Mouse (Mus musculus): ENCODE measurements around the gene Gm960.

The Gm960 gene

GRCm38 (mm10) chr19:4712156-4712780 lies 13.8 kb upstream of the Gm960 start:
- no peak for DNase-seq (ENCODE audit: low read depth, low spot score)

DNA sequence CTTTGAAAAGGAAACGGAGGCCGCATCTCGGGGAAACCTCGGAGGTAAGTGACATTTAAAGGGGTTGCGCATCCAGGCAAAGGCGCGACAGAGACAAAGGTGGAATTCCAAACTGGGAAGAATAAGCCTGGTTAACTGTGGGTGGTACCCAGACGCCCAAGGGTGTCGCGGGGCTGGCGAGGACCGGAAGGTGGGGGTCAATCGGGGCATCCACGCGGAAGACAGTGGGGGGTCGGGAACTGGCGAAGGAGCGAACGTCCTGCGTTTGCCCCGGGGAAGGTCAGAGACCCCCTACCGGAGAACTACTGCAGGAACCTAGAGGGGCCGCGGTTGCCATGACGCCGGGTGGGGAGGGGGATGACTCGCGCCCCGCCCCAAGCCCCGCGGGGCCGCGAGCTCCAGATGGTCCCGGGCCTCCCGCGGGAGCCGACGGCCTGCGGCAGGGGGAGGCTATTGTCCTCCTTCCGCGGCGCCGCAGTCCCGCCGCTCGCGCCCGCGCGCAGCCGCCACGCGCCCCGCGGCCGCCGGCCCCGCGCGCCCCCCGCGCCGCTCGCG lies 13.2 kb upstream of the Gm960 start:
- DNase-seq (ENCODE audit: low read depth, low spot score): no peak

GRCm38 (mm10) chr19:4711098-4711600 lies 12.7 kb upstream of the Gm960 start, which contains the start of gene Sptbn2:
Gene Sptbn2, plus strand, starts transcription at chr19:4711167.
- peak; percentile 51 for DNase-seq (ENCODE audit: low read depth, low spot score)

DNA sequence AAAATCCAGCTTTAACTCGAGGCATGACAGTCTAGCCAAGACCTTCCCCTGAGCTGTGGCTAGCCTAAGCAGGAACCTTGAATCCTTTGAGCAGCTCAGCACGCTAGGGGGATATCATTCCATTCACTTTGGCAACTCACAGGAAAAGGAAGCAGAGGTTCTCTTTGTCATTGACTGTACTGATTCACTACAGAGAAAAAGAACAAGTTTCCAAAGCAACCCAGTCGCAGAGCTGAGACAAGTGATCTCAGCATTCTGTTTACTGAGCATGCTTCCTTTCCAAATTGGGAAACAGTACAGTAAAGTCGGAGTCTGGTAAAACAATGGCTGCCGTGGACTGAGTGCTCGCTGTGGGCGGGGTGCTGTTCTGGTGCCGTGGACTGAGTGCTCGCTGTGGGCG lies 10.3 kb upstream of the Gm960 start:
- DNase-seq (ENCODE audit: low read depth, low spot score): no peak

DNA sequence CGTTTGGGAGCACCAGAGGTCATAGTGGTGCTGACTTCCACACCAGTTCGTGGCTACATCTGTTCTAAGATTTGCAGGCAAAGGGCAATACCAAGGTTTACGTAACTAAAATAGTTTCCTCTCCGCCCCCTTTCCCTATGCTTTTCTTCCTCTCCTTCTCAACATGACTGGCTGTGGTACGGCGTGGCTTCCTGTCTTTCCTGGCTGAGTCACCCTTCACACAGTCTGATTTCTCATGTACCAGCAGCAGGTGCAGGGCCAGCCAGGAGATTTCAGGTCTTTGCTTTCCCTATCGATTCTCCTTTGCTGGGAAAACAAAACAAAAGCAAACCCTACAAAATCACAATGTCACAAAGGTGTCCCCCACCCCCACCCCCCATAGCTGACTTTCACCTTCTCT lies 2.8 kb upstream of the Gm960 start:
- no peak for DNase-seq (ENCODE audit: low read depth, low spot score)

- no peak for DNase-seq (ENCODE audit: low read depth, low spot score)
Measured at GRCm38 (mm10) chr19:4700656-4701055, 2.2 kb upstream of the Gm960 start.

DNA sequence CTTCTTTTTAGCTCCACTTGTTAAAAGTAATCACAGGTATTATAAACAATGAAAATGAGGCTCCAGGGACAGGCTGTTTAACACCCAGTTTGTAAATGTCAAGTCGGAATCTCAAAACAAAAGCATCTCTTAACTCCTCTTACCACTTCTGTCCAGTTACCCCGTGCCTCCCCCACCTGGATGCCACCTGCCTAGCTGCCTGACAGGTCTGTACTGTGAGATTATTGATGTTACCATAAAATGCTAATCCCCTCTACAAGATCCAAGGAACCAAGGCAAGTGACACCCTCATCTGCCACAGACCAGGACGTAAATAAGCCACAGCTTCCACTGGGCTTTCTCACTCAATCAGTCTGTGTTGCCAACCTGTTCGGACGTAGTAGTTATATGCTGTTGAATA lies 1.4 kb upstream of the Gm960 start:
- no peak for DNase-seq (ENCODE audit: low read depth, low spot score)

GRCm38 (mm10) chr19:4698856-4699255 lies 388 bp upstream of the Gm960 start:
- no peak for DNase-seq (ENCODE audit: low read depth, low spot score)

- no peak for DNase-seq (ENCODE audit: low read depth, low spot score)
Measured at GRCm38 (mm10) chr19:4697721-4698120, 747 bp downstream of the Gm960 start.

DNA sequence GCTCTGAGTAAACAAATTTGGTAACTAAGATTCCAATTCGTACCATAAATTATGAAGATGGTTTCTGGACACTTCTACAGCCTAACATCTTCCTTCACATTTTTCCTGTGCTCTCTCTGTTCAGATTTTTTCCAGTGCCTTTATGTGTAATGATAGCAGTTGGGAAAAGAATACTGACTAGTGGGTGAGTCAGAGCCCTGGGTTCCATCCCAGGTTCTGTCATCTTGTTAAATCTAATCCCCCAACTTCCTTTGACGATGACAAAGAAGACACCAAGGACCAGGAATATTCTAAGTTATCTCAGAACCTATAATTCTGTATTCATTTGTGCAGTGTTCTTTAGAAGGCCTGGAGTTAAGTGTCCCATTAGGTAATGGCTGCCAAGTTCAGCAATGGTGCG lies 1.3 kb downstream of the Gm960 start:
- DNase-seq (ENCODE audit: low read depth, low spot score): no peak

DNA sequence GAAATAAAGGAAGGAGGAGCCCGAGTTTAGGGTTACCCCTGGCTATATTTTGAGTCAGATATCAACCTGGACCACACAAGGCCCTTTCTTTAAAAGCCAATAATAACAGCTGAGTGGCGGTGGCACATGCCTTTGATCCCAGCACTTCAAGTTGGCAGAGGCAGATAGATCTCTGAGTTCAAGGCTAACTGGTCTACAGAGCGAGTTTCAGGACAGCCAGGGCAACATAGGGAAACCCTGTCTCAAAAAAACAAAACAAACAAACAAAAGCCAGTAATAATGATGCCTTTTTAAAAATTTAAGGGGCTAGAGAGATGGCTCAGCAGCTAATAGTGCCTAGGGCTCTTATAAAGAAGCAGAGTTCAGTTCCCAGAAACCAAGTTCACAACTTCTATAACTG lies 4.1 kb downstream of the Gm960 start:
- no peak for DNase-seq (ENCODE audit: low read depth, low spot score)

- no peak for DNase-seq (ENCODE audit: low read depth, low spot score)
Measured at GRCm38 (mm10) chr19:4672401-4672800, 26.1 kb downstream of the Gm960 start.

DNA sequence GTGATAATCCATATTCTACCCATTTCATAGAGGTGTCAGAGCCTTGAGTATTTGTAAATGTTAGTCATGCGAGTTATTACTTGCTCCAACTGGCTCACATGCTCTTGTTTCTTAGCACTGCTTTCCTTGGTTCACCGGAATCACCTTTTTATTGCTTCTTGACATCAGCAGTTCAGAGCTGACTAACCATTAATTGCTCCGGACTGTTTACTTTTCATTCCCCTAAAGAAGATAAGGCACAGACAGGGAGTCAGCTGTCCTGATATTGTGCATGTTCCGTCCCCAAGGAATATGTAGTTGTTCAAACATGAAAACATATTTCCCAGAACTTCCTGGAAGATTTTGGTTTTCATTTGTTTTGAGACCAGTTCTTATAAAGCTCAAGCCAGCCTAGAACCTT lies 27.7 kb downstream of the Gm960 start:
- DNase-seq (ENCODE audit: low read depth, low spot score): no peak

DNA sequence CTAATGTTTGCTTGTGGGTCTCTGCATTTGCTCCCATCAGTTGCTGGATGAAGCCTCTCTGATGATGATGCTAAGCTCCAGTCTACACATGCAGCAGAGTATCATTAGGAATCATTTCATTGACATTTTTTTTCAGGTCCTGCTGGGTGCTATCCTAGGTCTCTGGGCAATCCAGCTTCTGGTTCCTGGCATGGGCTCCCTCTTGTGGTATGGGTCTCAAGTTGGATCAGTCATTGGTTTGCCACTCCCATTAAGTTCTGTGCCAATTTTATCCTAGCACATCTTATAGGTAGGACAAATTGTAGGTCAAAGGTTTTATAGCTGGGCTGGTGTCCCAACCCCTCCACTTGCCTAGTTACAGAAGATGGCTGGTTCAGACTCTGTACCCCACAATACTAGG lies 31.7 kb downstream of the Gm960 start:
- DNase-seq (ENCODE audit: low read depth, low spot score): no peak

- DNase-seq (ENCODE audit: low read depth, low spot score): no peak
Measured at GRCm38 (mm10) chr19:4658156-4658555, 40.3 kb downstream of the Gm960 start.

DNA sequence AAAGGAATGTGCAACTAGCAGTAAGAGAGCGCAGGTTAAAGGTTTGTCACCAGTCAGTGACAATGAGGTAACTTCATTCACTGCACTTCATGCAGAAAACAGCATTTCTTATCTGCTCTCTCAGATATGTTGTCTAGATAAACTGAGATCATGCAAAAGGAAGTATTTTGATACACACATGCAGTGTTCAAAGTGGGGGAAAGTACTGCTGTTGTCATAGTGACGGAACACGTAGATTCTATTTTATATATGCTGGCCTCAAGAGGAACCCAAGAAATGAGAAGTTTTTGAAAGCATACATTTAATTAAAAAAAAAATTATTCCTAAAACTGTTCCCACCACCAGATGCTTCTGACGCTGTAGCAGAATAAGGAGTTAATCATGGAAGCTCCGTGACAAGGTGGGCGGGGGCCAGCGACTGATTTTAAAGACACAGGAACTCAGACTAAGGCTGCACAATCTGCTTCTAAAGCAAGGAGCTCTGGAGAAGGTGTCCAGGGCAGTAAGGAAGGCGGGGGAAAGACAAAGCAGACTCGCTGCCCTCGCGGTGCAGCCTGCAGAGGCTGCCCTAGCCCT lies 51.5 kb downstream of the Gm960 start:
- no peak for DNase-seq (ENCODE audit: low read depth, low spot score)

DNA sequence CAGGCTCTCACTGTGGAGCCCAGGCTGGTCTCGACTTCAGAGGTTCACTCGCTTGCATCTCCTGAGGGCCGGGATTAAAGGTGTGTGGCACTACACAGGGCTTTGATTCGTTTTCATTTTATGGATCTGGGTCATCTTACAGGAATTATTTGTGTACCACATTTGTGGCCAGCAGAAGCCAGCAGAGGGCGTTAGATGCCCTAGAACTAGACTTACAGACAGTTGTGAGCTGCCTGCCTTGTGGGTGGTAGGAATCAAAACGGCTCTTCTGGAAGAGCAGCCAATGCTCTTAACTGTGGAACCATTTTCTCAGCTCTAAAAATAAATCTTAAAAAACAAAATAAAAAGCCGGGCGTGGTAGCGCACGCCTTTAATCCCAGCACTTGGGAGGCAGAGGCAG lies 54.2 kb downstream of the Gm960 start:
- no peak for DNase-seq (ENCODE audit: low read depth, low spot score)

DNA sequence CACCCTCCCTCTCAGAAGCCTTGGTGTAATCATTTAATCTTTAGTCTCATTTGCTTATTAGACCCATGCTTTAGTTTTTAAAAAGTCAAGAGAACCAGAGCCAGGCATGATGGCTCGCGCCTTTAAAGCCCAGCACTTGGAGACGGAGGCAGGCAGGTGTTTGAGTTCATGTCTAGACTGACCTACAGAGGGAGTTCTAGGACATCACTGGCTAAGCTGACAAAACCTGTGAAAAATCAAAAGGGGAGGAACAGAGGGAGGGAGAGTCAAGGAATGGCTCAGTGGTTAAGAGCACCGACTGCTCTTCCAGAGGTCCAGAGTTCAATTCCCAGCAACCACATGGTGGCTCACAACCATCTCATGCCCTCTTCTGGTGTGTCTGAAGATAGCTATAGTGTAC lies 62.5 kb downstream of the Gm960 start:
- DNase-seq (ENCODE audit: low read depth, low spot score): no peak

DNA sequence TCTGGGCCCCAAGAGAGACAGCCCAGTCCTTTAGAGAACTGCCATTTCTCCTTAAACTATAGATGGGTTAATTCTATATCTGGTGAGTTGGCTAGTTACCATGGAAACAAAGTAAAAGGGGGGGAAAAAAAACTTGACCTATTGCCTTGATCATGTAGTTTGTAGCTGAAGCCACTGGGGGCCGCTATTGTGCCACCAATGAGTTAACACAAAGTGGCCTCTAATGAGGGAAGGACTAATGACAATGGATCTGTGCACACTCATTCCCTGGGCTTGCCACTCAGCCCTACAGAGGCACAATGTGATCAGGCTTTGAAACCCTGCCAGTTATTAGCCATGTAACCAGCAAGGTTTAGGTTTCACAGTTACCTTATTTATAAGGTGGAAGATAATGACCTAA lies 69.6 kb downstream of the Gm960 start:
- DNase-seq (ENCODE audit: low read depth, low spot score): peak; percentile 54

- DNase-seq (ENCODE audit: low read depth, low spot score): no peak
Measured at GRCm38 (mm10) chr19:4625829-4626535, 72.5 kb downstream of the Gm960 start.

GRCm38 (mm10) chr19:4625179-4625828 lies 73.2 kb downstream of the Gm960 start, which contains the start of gene Rce1:
Gene Rce1, minus strand, starts transcription at chr19:4625641.
- DNase-seq (ENCODE audit: low read depth, low spot score): peak; percentile 83

Data from brain, embryonic 18.5 days (tissue).